ENCODE assay signal across 8 mouse cellular contexts in the genomic region with DNA sequence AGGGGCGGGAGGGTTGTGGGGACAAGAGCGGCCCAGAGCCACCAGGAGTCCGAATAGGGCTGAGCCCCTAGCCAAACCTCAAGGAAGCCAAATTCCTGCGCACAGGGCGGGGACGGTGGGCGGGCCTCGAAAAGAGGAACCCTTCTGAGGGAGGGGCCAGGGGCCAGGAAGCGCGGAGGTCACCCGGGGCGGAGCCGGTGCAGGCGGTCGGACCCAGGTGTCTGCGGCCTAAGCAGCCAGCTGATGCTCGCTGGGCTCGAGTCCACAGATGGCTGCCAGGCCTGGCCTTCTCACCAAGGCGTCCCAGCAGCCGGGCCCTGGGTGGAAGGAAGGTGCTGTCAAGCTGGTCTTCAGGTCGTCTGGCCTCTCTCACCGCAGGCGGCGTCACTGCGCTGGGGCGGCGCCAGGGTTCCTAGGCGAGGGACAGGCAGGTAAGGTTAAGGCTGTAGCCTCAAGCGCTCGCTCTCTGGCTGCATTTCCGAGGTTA. TPM values are rescaled to one million over a fixed set of nuclear protein-coding genes. Genes with fewer than 3 reads are reported as not detected.
DNase-seq lines count a peak whose midpoint lies in the region; ATAC-seq and TF ChIP-seq lines count a peak whose summit lies in the region.

No protein-coding gene starts in this region.

- WGBS in embryonic facial prominence, embryonic 15.5 days = 17% methylated on average over 31 of the region's 31 CpGs
- 23% methylated on average over 31 of the region's 31 CpGs for WGBS in kidney, postnatal 0 days
- 4% methylated on average over 29 of the region's 31 CpGs for WGBS in macrophage (ENCODE audit: missing documents)

- H3K4me1 ChIP-seq in embryonic facial prominence, embryonic 15.5 days = peaks cover 12% of the 10 kb centered on the region
- no peaks in the 10 kb centered on the region for H3K4me1 ChIP-seq in kidney, postnatal 0 days (replicated peaks; ENCODE audit: insufficient read depth, low read length)

- peaks cover 8% of the 10 kb centered on the region; the same call in 1 of the 2 replicates for H3K9me3 ChIP-seq in embryonic facial prominence, embryonic 15.5 days (replicated peaks)
- no peaks in the 10 kb centered on the region for H3K9me3 ChIP-seq in kidney, postnatal 0 days (replicated peaks; ENCODE audit: low read length)

- H3K79me2 ChIP-seq in macrophage (ENCODE audit: inconsistent target) = peaks cover 30% of the 10 kb centered on the region; the same call in 1 of the 2 replicates

- no peaks in the 10 kb centered on the region for H3K27me3 ChIP-seq in embryonic facial prominence, embryonic 15.5 days
- H3K27me3 ChIP-seq in kidney, postnatal 0 days (ENCODE audit: insufficient read depth, low read length) = no peaks in the 10 kb centered on the region

- peak; percentile 72 for DNase-seq in cerebellum, adult 11 months
- no peak for DNase-seq in cerebellum, postnatal 4 days (ENCODE audit: low spot score in 2 of 2)
- DNase-seq in R1 (ENCODE audit: low read depth, low spot score) = peak; percentile 91
- DNase-seq in kidney, postnatal 0 days (ENCODE audit: low spot score) = no peak
- DNase-seq in testis, postnatal 14 days (ENCODE audit: low spot score) = peak; percentile 57
- no peak for DNase-seq in frontal cortex, adult 2 months (ENCODE audit: extremely low spot score in 1 of 2, low spot score in 1 of 2)

- H3K9ac ChIP-seq in embryonic facial prominence, embryonic 15.5 days = no peak overlapping the region
- no peak overlapping the region for H3K9ac ChIP-seq in kidney, postnatal 0 days (ENCODE audit: low read depth, low read length)

- peak overlapping the region; percentile 27 for H3K4me3 ChIP-seq in embryonic facial prominence, embryonic 15.5 days (replicated peaks)
- H3K4me3 ChIP-seq in kidney, postnatal 0 days (replicated peaks; ENCODE audit: low read depth, low read length) = no peak overlapping the region
- H3K4me3 ChIP-seq in macrophage (ENCODE audit: inconsistent target) = peak overlapping the region; percentile 43

- peak overlapping the region; percentile 47 for H3K4me2 ChIP-seq in embryonic facial prominence, embryonic 15.5 days (replicated peaks)
- H3K4me2 ChIP-seq in kidney, postnatal 0 days (ENCODE audit: low read length) = peak overlapping the region; percentile 14; the same call in 1 of the 2 replicates

- TF ChIP-seq CTCF in kidney, postnatal 0 days (IDR thresholded peaks at IDR 0.05; ENCODE audit: low read depth) = no peak

- no peak for ATAC-seq in embryonic facial prominence, embryonic 15.5 days (ENCODE audit: insufficient number of reproducible peaks, low FRiP score, low TSS enrichment, low read depth)
- peak; percentile 27; the same call in 1 of the 2 replicates for ATAC-seq in kidney, postnatal 0 days (replicated peaks; ENCODE audit: low FRiP score, low read depth)

- no peaks in the 10 kb centered on the region for H3K36me3 ChIP-seq in embryonic facial prominence, embryonic 15.5 days
- H3K36me3 ChIP-seq in kidney, postnatal 0 days (ENCODE audit: insufficient read depth, low read length) = no peaks in the 10 kb centered on the region
- no peaks in the 10 kb centered on the region for H3K36me3 ChIP-seq in macrophage (ENCODE audit: inconsistent target)

- H3K27ac ChIP-seq in embryonic facial prominence, embryonic 15.5 days (replicated peaks) = no peak overlapping the region
- H3K27ac ChIP-seq in kidney, postnatal 0 days = no peak overlapping the region
- H3K27ac ChIP-seq in macrophage = no peak overlapping the region

RNA-seq across cellular contexts. Expression of gene Cdh15, which starts 22.7 kb away (rescaled TPM):
- polyA plus RNA-seq in embryonic facial prominence, embryonic 15.5 days (2015; fragmentation: Nextera tagmentation; extraction: Ambion mirVana) = 27.4 and 37.2 TPM in 2 replicates
- polyA plus RNA-seq in kidney, postnatal 0 days (2015; fragmentation: Nextera tagmentation; extraction: Ambion mirVana) = 0.37 and 0.69 TPM in 2 replicates
- total RNA-seq in macrophage (2018; cell fraction: chromatin; rRNA removed) = not detected
- not detected for total RNA-seq in macrophage (2018; cell fraction: cytosol; rRNA removed)
- not detected for total RNA-seq in macrophage (2018; cell fraction: nucleus; rRNA removed)
- polyA plus RNA-seq in macrophage (2018) = not detected in 3 replicates
- 1.1 and 1.6 TPM in 2 replicates for polyA plus RNA-seq in frontal cortex, adult 2 months (2012; rRNA removed)

Comparison
In these comparisons a context has a peak if more than half of its experiments do, and no peak if none do; other contexts are left out.
1. DNase-seq: peak in cerebellum, adult 11 months (single experiment), R1 (single experiment) and testis, postnatal 14 days (single experiment); none in cerebellum, postnatal 4 days (0 of 2), kidney, postnatal 0 days (single experiment) and frontal cortex, adult 2 months (0 of 2).
2. RNA of gene Cdh15, which starts 22.7 kb away (polyA plus RNA-seq): 27.4 to 37.2 TPM in embryonic facial prominence, embryonic 15.5 days; 1.1 to 1.6 TPM in frontal cortex, adult 2 months, 0.37 to 0.69 TPM in kidney, postnatal 0 days and not detected in macrophage; every median in the first group is over 10 times any median in the second.